ENCODE assay signal across 8 mouse cellular contexts in genomic region chr3:78919407-78919806, GRCm38 (mm10).
DNase-seq lines count a peak whose midpoint lies in the region; ATAC-seq lines count a peak whose summit lies in the region.

No protein-coding gene starts in this region.

- DNase-seq in gastrocnemius, postnatal 14 days, result peak; percentile 73
- peak; percentile 64 to 83 for DNase-seq in left cerebral cortex, postnatal 10 days (ENCODE audit: extremely low spot score in 1 of 2, low spot score in 2 of 2)
- peak; percentile 80 for DNase-seq in right cerebral cortex, postnatal 14 days
- DNase-seq in yolk sac, embryonic 10.5 days (ENCODE audit: low spot score), result peak; percentile 52

- ATAC-seq in activated CD4-positive, CD25-positive, alpha-beta regulatory T cell, adult 4 months, result peak; percentile 97
- ATAC-seq in common myeloid progenitor, adult 5-6 weeks (replicated peaks; ENCODE audit: low read depth, poor library complexity, severe bottlenecking), result peak; percentile 100
- ATAC-seq in inflammation-experienced regulatory T-cells, adult 6 months, result peak; percentile 98
- ATAC-seq in megakaryocyte-erythroid progenitor cell, adult 5-6 weeks (replicated peaks; ENCODE audit: low FRiP score, low TSS enrichment, poor library complexity, severe bottlenecking), result peak; percentile 97

- intact Hi-C loops in gastrocnemius, postnatal 14 days (cut with DNase I; ENCODE audit: low total_unique reads), result no loop called here
- intact Hi-C loops in left cerebral cortex, postnatal 10 days (cut with DNase I), result loop anchor here (10.0 kb wide), 1 partner anchor 555 kb away; no protein-coding TSS in a partner anchor

Comparison
In these comparisons a context has a peak if more than half of its experiments do, and no peak if none do; other contexts are left out.
1. Peak in every context shown above with its lines: DNase-seq and ATAC-seq.